Mouse (Mus musculus): ENCODE results near the gene Tmem86a. TPM values are rescaled to one million over a fixed set of nuclear protein-coding genes. Genes with fewer than 3 reads are reported as not detected.
A peak's percentile ranks its signal among the peaks of the same experiment; 100 is the strongest.

The Tmem86a gene
- polyA plus RNA-seq, 1 experiment from 2014 or later, result 30.2 TPM

DNA sequence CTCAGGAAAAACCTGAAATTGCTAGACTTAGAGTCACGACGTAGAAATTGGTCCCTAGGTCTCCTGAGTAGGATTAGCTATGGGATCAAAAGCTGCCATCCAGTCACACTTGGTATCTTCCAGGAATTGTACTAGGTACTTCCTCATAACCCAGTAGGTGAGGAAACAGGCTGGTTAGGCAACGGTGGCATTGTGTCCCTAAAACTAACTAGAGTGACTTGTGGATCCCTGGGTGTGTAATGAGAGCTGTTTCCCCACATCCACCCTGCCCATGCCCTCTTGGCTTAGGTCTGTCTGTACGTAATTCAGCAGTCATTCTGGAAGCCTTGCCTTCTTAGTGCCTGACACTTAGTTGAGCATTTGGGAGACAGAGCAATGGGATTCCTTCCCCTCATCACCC, 5.9 kb downstream of the Tmem86a start:
- no peaks in the 10 kb centered on the region for H3K9me3 ChIP-seq (replicated peaks)
- no peak overlapping the region for H3K27ac ChIP-seq
- H3K27me3 ChIP-seq, result no peaks in the 10 kb centered on the region
- H3K4me1 ChIP-seq, result peaks cover 21% of the 10 kb centered on the region
- H3K4me2 ChIP-seq, result no peak overlapping the region
- no peak overlapping the region for H3K4me3 ChIP-seq (replicated peaks)
- no peak for ATAC-seq (replicated peaks; ENCODE audit: low FRiP score)
- H3K36me3 ChIP-seq, result peaks cover 14% of the 10 kb centered on the region
- H3K9ac ChIP-seq, result no peak overlapping the region
- WGBS, result 78% methylated on average over 4 of the region's 4 CpGs

DNA sequence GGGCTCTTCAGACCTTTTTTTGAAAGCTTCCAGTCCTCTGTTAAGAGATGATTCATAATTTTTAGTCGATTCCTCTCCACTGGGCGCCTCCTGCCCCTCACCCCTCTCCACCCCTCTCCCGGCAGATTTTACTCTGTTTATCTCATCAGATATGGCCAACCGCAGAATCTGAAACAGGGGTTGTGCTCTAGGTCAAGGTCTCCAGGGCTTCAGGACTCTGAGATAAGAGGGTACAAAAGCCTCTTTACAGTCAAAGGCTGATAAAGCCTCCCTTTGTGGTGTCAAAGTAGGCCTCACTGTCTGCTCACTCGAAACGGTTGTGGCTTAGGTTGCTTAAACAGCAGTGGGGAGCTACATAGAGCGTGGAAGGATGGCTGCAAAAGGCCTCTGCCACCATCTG, 8.9 kb downstream of the Tmem86a start:
- H3K27ac ChIP-seq, result no peak overlapping the region
- WGBS, result 75% methylated on average over 7 of the region's 7 CpGs

DNA sequence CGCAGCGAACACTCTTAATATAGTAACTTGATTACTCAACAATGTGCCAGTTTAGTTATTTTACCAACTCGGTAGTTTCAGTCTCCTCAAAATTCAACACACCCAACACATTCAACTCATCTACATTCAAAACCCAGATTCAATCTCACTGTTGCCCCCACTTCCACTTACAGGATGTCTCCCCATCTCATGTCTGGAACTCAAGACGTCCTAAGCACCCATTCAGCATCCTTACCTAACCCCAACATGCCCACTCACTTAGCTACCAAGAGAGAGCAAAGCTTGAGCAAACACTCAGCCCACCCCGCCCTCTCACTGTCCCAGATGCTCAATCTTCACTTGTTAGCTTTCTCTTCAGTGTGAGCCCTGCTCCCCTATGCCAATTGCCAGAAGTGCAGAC, 11.2 kb downstream of the Tmem86a start:
- no peaks in the 10 kb centered on the region for H3K4me1 ChIP-seq
- 86% methylated on average over 5 of the region's 5 CpGs for WGBS
- H3K9ac ChIP-seq, result no peak overlapping the region
- ATAC-seq (replicated peaks; ENCODE audit: low FRiP score), result no peak
- H3K27ac ChIP-seq, result no peak overlapping the region
- H3K36me3 ChIP-seq, result no peaks in the 10 kb centered on the region
- no peaks in the 10 kb centered on the region for H3K9me3 ChIP-seq (replicated peaks)
- H3K4me3 ChIP-seq (replicated peaks), result no peak overlapping the region
- no peak overlapping the region for H3K4me2 ChIP-seq
- no peaks in the 10 kb centered on the region for H3K27me3 ChIP-seq

More for the DNA sequence above, 8.9 kb downstream of the Tmem86a start:
- no peak overlapping the region for H3K9ac ChIP-seq
- no peak for ATAC-seq (replicated peaks; ENCODE audit: low FRiP score)
- H3K4me3 ChIP-seq (replicated peaks), result no peak overlapping the region
- 0 out of 2 replicates have a peak, but pooled peaks cover 4% of the 10 kb centered on the region for H3K36me3 ChIP-seq
- no peaks in the 10 kb centered on the region for H3K4me1 ChIP-seq
- H3K9me3 ChIP-seq (replicated peaks), result no peaks in the 10 kb centered on the region
- no peak overlapping the region for H3K4me2 ChIP-seq
- H3K27me3 ChIP-seq, result no peaks in the 10 kb centered on the region

DNA sequence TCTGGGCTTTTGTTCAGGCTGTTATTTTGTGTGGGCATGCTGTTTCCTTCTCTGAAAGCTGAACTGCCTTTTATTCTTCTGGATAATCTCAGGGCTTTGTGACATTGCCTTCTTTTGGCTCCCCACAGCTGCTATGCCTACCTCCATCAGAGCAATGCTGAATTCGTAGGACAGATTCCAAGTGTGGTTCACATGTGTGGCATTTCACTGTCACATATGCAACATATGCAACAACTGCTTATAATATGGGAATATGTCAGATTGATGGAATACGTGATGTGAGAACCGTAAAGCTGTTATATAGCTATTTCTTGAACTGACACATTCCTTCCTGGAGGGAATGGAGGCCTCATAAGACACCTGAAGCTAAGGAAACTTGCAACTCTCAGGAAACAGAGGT, 16.5 kb downstream of the Tmem86a start:
- Histone ChIP-seq H3K4me3 (replicated peaks) (no peak overlapping the region), H3K9me3 (replicated peaks) (no peaks in the 10 kb centered on the region), H3K36me3 (no peaks in the 10 kb centered on the region), H3K4me2 (no peak overlapping the region), H3K4me1 (no peaks in the 10 kb centered on the region), H3K27ac (no peak overlapping the region), H3K9ac (no peak overlapping the region), H3K27me3 (no peaks in the 10 kb centered on the region)
- ATAC-seq (replicated peaks; ENCODE audit: low FRiP score), result no peak
- 76% methylated on average over 3 of the region's 3 CpGs for WGBS

DNA sequence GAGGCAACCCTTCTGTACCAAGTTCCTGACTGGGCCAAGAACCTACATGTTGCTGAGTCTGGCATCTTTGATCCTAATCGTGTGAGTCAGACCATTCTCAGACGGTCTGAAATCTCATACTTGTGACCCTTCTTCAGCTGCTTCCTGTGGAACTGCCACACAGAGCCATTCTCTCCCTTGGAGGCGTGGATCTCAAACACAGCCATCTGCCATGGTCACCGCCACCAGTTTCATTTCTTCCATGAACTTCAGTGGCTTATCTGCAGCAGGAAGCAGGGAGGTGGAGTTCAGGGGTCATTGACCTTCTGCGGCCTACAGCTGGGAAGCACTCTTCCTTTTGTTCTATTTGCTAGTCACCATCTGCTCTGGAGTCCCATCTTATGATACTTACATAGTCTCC, 17.5 kb downstream of the Tmem86a start:
- ATAC-seq (replicated peaks; ENCODE audit: low FRiP score), result no peak
- no peak overlapping the region for H3K27ac ChIP-seq
- 67% methylated on average over 5 of the region's 5 CpGs for WGBS

DNA sequence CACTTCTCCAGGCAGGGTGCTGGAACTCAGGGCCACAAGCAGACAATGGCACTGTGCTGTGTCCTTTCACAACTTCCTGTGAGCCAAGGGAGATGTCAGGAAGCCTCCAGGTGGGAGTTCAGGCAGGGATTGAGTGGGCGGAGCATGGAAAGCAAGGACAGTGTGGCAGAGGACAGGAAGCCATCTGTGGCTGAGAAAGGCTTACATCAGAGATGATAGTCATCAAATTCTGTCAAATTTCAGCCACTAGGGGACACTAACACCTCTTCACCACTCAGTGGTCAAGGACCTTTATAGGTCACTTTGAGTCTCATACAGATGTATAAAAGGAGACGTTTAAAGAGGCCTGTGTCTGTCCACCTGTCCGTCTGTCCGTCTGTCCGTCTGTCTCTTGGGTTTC, 22.1 kb downstream of the Tmem86a start:
- Histone ChIP-seq H3K27me3 (no peaks in the 10 kb centered on the region), H3K27ac (peak overlapping the region; percentile 85), H3K9ac (no peak overlapping the region), H3K4me2 (no peak overlapping the region), H3K36me3 (no peaks in the 10 kb centered on the region), H3K4me1 (peaks cover 31% of the 10 kb centered on the region), H3K4me3 (replicated peaks) (no peak overlapping the region), H3K9me3 (replicated peaks) (no peaks in the 10 kb centered on the region)
- no peak for ATAC-seq (replicated peaks; ENCODE audit: low FRiP score)
- 73% methylated on average over 5 of the region's 5 CpGs for WGBS

More for the DNA sequence above, 17.5 kb downstream of the Tmem86a start:
- Histone ChIP-seq H3K9me3 (replicated peaks) (no peaks in the 10 kb centered on the region), H3K36me3 (no peaks in the 10 kb centered on the region), H3K4me3 (replicated peaks) (no peak overlapping the region), H3K4me2 (no peak overlapping the region), H3K9ac (no peak overlapping the region), H3K4me1 (peaks cover 7% of the 10 kb centered on the region), H3K27me3 (no peaks in the 10 kb centered on the region)

DNA sequence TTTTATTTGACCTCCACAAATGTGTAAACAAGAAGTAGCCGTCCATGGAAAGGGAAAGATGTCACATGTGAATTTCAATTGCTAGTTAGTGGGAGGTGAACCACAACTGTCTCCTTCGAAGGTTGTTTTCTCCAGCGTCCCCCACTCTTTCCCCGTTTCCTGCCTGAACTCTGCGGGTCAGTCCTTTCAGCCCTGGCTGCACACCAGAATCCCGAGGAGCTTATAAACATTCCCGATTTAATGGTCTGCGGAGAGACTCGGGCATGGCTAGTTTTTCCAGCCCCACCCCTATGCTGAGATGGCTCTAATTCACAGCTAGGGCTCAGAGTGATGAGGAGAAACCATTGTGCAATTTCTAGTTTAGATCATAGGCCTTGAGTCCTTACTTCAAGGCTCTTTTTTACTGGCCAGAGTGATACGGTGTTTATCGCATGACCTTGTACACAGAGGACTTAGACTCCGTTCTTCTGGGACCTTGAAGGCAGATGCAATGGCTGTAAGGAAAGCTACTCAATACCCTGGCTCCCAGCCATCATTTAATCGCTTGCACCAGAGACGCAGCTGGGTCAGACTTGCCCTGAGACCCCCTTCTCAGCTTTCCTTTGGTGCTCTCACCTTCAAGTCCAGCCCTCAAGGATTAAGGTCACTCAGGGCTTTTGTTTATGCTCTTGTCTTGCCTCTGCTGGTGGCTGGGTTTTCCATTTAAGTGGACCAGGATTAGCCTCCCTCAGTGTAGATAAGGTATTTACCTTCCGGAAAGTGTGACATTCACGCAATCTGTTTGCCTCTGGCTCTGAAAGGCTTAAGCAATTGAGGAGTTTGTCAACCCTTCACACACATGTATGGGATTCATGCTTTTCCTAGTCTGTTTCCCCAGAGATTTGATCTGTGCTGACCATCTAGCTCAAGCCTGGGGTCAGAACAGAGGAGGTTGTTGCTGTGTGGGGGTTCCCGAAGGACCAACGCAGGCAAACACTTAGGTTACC, 23.4 kb downstream of the Tmem86a start:
- WGBS, result 22% methylated on average over 18 of the region's 18 CpGs
- Histone ChIP-seq H3K4me2 (0 out of 2 replicates have a peak overlapping the region, but pooled peaks have one; percentile 7), H3K27me3 (no peaks in the 10 kb centered on the region), H3K27ac (peak overlapping the region; percentile 85), H3K9ac (no peak overlapping the region), H3K36me3 (no peaks in the 10 kb centered on the region), H3K4me3 (replicated peaks) (no peak overlapping the region), H3K9me3 (replicated peaks) (no peaks in the 10 kb centered on the region), H3K4me1 (peaks cover 31% of the 10 kb centered on the region)
- ATAC-seq (replicated peaks; ENCODE audit: low FRiP score), result peak; percentile 85

DNA sequence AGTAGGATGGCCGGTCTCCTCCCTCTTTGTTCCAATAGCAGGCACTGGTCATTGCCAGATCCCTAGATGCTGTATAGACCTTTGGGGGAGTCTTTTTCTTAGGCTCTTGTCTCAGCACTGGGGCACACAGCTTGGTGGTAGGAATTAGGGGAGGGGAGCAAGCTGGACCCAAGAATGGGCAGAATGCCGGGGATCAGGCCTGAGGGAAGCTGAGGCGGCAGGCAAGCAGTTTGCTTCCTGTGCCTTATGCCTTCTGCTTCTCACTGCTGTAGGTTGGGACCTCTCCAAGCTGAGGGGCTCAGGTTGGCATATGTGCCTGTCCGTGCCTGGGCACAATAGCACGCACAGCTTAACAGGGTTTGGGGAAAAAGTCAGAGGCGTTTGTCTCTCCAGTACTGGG, 25.8 kb downstream of the Tmem86a start:
- WGBS, result 88% methylated on average over 6 of the region's 6 CpGs
- no peaks in the 10 kb centered on the region for H3K27me3 ChIP-seq
- no peaks in the 10 kb centered on the region for H3K9me3 ChIP-seq (replicated peaks)
- H3K4me3 ChIP-seq (replicated peaks), result no peak overlapping the region
- no peak overlapping the region for H3K4me2 ChIP-seq
- no peak for ATAC-seq (replicated peaks; ENCODE audit: low FRiP score)
- H3K4me1 ChIP-seq, result peaks cover 35% of the 10 kb centered on the region
- no peak overlapping the region for H3K9ac ChIP-seq
- H3K36me3 ChIP-seq, result no peaks in the 10 kb centered on the region
- no peak overlapping the region for H3K27ac ChIP-seq

DNA sequence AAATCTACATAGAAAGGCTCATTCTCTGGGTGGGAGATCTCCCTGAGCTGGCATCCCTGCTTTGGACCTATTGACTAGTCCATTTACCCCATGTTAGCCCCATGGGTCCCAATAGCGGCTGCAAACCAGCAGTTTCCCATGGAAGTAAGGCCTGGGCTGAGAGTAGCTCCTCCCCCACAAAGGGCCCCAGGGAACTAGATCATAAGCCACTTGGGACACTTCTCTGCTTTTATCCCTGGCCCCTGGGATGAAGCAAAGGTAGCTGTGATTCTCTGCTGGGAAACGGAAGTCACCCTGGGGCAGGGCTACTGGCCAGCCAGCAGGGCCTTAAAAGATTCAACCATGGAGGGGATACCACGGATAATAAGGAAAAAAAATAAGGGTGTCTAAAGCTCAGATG, 26.3 kb downstream of the Tmem86a start:
- H3K27ac ChIP-seq, result no peak overlapping the region
- H3K4me1 ChIP-seq, result peaks cover 36% of the 10 kb centered on the region
- H3K27me3 ChIP-seq, result no peaks in the 10 kb centered on the region
- H3K9me3 ChIP-seq (replicated peaks), result no peaks in the 10 kb centered on the region
- H3K4me2 ChIP-seq, result no peak overlapping the region
- H3K4me3 ChIP-seq (replicated peaks), result no peak overlapping the region
- no peak overlapping the region for H3K9ac ChIP-seq
- ATAC-seq (replicated peaks; ENCODE audit: low FRiP score), result no peak
- no peaks in the 10 kb centered on the region for H3K36me3 ChIP-seq
- WGBS, result 58% methylated on average over 3 of the region's 3 CpGs

DNA sequence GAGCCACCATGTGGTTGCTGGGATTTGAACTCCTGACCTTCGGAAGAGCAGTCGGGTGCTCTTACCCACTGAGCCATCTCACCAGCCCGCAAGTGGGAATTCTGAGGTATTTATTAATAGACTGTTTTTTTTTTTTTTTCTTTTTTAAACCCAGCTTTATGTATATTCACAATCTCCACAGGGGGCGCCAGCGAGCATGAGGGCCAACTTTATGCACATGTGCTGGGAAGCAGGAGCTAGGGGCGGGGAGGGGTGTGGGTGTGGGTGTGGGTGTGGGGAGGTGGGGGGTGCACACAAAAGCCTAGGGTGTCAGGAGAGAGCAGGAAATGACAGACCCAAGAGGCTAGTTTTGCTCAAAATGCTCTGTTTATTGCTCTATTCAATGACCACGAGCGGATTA, 27.1 kb downstream of the Tmem86a start:
- 74% methylated on average over 8 of the region's 8 CpGs for WGBS
- H3K27ac ChIP-seq, result no peak overlapping the region

DNA sequence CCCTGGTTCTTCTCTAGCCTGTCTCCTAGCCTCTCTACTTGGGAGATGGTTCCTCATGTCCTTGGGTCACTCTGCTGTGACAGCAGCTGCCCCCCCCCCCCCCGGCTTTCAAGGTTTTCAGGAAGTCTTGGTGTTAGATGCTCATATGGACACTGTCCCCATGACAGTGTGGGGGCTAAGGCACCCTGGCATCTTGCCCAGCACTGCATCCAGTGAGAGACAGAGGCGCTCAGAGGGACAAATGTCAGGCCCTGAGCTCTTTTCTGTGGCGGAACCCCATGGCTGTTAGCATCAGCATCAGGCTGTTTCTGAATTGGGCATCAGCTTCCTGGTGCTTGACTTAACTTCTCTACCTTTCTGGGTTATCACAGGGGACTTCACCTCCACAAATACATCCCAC, 30.5 kb downstream of the Tmem86a start:
- Histone ChIP-seq H3K9ac (no peak overlapping the region), H3K9me3 (replicated peaks) (no peaks in the 10 kb centered on the region), H3K27me3 (no peaks in the 10 kb centered on the region), H3K4me2 (no peak overlapping the region), H3K36me3 (no peaks in the 10 kb centered on the region), H3K4me3 (replicated peaks) (no peak overlapping the region), H3K27ac (no peak overlapping the region), H3K4me1 (peaks cover 5% of the 10 kb centered on the region)
- 62% methylated on average over 3 of the region's 3 CpGs for WGBS
- ATAC-seq (replicated peaks; ENCODE audit: low FRiP score), result no peak

More for the DNA sequence above, 27.1 kb downstream of the Tmem86a start:
- Histone ChIP-seq H3K4me2 (no peak overlapping the region), H3K9ac (no peak overlapping the region), H3K9me3 (replicated peaks) (no peaks in the 10 kb centered on the region), H3K4me1 (peaks cover 33% of the 10 kb centered on the region), H3K4me3 (replicated peaks) (no peak overlapping the region), H3K36me3 (no peaks in the 10 kb centered on the region), H3K27me3 (no peaks in the 10 kb centered on the region)
- no peak for ATAC-seq (replicated peaks; ENCODE audit: low FRiP score)

DNA sequence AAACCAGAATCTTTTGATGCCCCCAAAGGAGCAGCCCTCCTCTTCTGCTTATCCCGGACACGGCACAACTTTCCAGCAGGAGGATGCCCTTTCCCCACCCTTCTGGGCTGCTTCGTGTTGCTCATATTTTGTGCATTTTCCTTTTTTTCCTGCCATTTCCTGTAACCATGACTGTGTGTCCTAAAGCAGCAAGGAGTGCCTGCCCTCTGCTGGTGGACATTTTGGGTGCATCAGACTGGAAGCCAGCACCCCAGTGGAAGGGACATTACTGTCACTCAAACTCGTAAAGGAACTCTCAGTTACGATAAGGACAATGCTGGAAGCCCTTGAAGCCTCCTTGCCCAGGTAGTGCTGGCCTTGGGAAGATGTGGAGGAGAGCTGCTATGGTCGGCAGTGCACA, 30.9 kb downstream of the Tmem86a start:
- no peaks in the 10 kb centered on the region for H3K36me3 ChIP-seq
- H3K9me3 ChIP-seq (replicated peaks), result no peaks in the 10 kb centered on the region
- peak; percentile 61; the same call in 1 of the 2 replicates for ATAC-seq (replicated peaks; ENCODE audit: low FRiP score)
- H3K4me3 ChIP-seq (replicated peaks), result no peak overlapping the region
- H3K4me1 ChIP-seq, result peaks cover 5% of the 10 kb centered on the region
- no peak overlapping the region for H3K9ac ChIP-seq
- WGBS, result 27% methylated on average over 6 of the region's 6 CpGs
- H3K27ac ChIP-seq, result no peak overlapping the region
- no peak overlapping the region for H3K4me2 ChIP-seq
- H3K27me3 ChIP-seq, result no peaks in the 10 kb centered on the region
